Mouse (Mus musculus) NIH3T3 (cell line): ENCODE data around the gene Fam161b.
A peak's percentile ranks its signal among the peaks of the same experiment; 100 is the strongest.

Source experiments
- DNase-seq: peaks from one replicate; pipeline ENCODE4 v3.0.0-alpha.2; 2012; ENCODE audit warnings: low read depth

Gene Fam161b

DNA sequence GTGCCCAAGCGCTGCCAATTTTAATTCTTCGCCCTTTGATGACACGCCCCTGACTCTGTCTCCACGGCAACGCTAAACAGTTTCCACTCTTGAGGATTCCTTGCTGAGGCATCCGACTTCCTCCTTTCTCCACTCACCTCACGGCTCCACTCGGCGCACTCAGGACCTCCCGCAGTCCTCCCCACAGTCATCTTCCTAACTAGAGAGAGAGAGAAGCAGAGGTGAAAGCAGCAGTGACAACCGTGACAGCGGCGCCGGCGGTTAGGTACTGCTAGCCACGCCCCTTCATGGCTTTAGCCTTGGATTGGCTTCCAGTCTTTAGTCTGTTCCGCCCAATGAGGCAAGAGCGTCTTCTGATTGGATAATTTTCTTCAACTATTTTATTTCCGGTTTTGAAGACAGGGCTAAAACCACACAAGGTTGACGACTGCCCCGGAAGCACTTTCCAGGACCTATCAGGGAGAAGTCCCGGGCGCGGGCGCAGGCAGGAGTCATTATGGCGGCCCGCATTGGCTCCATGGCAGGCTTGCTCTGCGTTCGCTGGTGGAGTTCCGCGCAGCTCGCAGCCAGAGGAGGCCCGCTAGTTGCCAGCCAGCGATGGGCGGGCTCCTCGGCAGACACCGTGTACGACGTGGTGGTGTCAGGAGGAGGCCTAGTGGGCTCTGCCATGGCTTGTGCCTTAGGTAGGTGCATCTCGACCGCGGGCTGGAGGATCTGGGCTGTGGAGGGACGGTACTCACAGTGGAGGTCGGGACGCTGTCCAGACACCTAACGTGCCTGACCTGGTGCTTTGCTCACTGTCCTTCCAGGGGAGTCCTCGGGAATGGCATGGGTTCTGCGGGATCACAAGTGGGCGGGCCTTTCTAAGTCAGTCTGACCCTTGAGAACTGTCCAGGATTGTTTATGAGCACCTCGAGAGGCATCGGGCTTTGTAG, at the start of gene Fam161b, which contains the start of gene Coq6:
Gene Fam161b, minus strand, starts transcription at position 279 of the 935 bp plus-strand sequence.
Gene Coq6, plus strand, starts transcription at position 103 of the 935 bp plus-strand sequence.
- DNase-seq: peak; percentile 97

- DNase-seq: peak; percentile 93
Observed at GRCm38 (mm10) chr12:84408819-84409507, 47.3 kb upstream of the Fam161b start, which contains the start of the genes Entpd5 and Bbof1. Gene Entpd5 (minus strand): TSS chr12:84409029. Gene Bbof1 (plus strand): TSS chr12:84409071.

GRCm38 (mm10) chr12:84407874-84408818, 46.5 kb upstream of the Fam161b start:
- no peak for DNase-seq

DNA sequence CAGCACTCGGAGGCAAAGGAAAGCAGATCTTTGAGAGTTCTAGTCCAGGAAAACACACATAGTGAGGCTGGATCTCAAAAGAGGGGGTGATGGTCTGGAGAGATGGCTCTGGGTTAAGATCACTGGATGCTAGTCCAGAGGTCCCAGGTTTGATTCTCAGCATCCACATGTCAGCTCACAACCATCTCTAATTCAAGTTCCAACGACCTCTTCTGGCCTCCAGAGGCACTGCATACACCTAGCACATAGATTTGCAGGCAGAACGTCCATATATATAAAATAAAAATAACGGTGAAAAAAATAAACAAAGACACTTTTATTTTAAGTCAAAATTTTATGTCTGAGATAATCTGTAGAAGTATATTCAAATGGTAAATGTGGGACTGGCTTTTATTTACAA, 45.6 kb upstream of the Fam161b start:
- DNase-seq: no peak

DNA sequence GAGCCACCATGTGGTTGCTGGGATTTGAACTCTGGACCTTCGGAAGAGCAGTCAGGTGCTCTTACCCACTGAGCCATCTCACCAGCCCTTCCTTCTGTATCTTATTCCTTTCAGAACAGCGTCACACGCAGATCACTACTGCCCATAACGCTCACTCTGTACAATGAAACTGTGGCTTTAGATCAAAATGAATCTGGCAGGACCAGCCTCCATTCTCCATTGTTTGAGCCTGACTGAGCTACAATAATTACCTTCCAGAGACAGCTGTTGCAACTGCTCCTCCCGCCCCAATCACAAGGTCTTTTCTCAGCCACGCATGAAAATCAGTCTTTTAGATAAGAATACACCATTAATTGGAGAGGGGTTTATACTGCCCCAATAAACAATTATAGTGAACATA, 42.9 kb upstream of the Fam161b start:
- DNase-seq: no peak

GRCm38 (mm10) chr12:84402923-84403322, 41.3 kb upstream of the Fam161b start:
- DNase-seq: no peak

- DNase-seq: peak; percentile 50
Observed at GRCm38 (mm10) chr12:84400653-84401052, 39.0 kb upstream of the Fam161b start.

DNA sequence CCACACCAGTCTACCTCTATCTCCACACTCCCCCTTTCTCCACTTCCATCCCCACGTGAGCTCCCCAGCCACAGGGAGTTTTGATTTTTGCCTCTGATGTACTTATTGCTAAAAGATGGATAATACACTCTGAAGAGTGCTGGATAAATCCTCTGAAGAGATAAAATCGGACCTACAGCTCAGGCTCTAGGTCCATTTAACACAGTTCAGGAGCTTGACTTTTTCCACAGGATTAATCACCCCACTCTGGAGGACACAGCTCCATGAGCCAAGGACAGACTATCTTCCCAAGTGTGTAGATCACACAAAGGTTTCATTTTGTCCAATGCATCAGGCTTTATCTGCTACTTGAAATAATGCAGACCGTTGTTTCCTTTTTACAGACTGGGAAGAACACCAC, 38.4 kb upstream of the Fam161b start:
- no peak for DNase-seq

DNA sequence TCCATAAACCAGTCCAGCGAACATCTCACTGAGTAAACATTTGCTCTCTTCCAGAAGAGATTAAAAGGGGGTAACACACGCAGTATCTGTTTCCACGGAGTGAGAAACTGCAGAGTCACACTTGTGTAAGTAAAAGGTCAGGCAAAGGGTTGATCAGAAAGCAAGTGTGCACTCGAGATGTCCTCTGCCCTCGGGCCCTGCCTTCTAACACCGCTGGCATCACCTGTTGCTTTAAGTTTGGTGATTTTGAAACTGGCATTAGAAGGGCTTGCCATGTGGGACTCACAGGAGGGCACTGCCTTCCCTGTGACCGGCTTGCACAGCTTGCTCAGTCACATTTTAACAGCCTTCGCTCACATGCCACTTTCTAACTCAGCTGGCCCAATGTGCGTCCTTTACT, 38.0 kb upstream of the Fam161b start:
- DNase-seq: no peak

DNA sequence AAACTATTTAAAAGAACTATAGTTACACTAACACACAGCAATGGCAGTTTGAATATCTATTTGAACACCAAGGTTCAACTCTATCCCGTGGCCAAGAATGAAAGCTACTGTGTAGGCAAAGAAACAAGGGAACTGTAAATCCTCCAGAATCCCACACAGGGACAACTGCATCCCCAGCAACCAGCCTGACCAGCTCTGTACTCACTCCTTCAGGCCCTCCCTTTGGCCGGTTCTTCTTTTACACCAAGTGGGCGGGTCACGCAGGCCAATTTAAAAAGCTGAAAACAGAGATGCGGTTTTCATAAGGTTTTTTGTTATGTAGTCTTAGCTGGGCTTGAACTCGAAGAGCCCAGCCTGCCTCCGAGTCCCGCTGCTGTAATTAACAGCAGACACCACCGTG, 37.5 kb upstream of the Fam161b start:
- peak; percentile 26 for DNase-seq

DNA sequence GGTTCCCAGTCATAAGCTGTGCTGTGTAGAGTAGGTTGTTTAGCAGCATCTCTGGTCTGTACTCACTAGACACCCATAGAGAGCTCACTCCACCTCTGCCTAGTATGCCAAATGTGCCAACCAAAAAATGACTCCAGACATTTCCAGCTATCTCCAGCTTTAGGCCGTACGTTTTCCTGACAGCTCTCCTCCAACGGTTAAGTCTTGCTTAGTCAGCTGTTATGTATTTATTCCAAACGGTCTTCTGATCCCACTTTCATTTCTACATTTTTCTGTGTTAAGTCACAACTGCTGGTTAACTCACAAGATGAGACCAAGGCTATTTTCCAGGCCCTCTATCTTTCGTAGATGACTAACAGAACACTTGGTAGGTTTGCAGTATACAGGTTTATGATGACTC, 37.0 kb upstream of the Fam161b start:
- DNase-seq: peak; percentile 78

- DNase-seq: no peak
Observed at GRCm38 (mm10) chr12:84397685-84398084, 36.1 kb upstream of the Fam161b start.

DNA sequence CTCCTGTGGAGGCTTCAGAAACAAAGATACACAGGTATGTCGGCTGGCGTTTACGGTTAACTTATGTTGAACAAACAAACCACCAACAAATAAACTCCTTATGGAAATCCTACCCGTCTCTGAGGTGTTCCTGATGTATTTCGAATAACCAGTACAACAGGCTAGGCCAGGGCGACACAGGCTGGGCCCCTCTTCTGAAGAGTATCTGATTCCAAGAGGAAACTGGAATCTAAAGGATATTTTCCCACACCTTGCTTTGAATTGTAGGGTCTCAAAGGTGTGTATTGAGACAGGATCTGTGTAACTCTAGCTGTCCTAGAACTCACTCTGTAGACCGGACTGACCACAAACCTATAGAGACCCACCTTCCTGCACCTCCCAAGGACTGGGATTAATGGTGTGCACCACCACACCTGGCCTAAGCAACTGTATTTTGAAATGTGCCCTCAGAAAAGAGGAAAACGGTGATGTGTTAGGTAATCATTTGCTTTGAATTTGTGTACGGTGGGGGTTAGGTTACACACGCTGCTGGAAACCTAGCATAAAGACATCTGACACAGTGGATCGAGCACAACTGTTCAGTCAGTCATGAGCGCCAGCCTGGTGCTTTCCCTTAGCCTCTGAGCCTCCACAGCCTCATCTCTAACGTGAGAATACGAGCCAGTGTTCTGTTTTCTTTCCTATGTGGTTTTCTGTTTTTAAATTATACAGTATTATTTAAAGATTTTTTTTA, 35.5 kb upstream of the Fam161b start:
- DNase-seq: no peak

- peak; percentile 49 for DNase-seq
Observed at GRCm38 (mm10) chr12:84393847-84394246, 32.2 kb upstream of the Fam161b start.

- DNase-seq: no peak
Observed at GRCm38 (mm10) chr12:84392681-84393080, 31.0 kb upstream of the Fam161b start.

DNA sequence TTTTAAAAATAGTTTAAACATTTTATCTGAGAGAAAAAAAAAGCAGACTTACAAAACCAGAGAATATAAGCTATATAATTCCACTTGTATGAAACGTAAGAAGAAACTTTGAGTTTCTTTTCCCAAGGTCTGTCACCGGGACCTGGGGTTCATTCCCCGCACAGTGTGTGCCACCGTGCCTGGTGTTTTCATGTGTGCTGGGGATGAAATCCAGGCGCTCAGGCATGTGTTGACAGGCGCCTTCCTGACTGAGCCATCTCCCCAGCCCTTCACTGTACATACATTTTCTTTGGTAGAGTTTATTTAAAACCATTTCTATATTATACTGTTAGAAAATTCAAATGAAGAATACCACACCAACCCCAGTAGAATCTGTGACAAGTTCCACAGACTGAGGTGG, 28.7 kb upstream of the Fam161b start:
- DNase-seq: no peak

- no peak for DNase-seq
Observed at GRCm38 (mm10) chr12:84388774-84389400, 27.3 kb upstream of the Fam161b start.

DNA sequence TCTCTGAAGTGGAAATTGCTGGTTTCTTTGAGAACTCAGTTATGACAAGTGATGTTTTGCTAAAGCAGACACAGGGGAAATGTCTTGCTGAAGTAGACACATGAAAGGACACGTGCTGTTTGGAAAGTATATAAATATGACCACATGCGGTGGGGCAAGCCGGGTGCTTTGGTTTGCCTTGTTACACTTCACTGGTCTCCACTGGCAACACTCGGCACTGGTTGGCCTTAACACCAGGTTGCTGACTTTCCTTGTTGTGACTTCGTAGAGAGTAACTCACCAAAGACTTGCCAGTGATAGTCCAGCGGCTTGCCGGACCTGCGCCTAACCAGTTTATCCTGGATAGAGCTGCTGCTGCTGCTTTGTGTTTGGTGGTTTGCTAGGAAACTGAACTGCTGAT, 26.5 kb upstream of the Fam161b start:
- DNase-seq: no peak

DNA sequence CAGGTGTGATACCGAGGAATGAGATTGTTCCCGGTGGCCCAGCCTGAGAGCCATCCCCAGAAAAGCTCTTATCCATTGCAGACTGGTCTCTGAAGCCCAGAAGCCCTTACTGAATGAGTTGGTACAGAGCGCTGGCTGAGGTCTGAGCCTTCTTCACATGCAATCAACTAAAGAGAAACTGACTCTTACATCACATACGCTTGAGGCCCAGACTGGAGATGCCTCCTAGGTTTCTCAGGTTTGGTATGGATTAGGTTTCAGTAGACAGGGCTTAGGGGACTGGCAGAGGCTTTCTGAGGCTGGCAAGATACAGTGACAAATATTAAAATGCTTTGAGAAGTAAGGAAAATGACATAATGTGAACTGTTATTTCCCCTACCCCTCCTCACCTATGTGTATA, 23.8 kb upstream of the Fam161b start:
- no peak for DNase-seq

GRCm38 (mm10) chr12:84384644-84385081, 23.0 kb upstream of the Fam161b start:
- no peak for DNase-seq

- DNase-seq: no peak
Observed at GRCm38 (mm10) chr12:84382369-84382768, 20.7 kb upstream of the Fam161b start.
